Mouse (Mus musculus): ENCODE results near the gene Mfsd9.
A peak's percentile ranks its signal among the peaks of the same experiment; 100 is the strongest.
"Not testable (repeated sequence)": the region's sequence is repeated elsewhere in the genome, so short reads cannot be mapped to it uniquely, and the experiment has no call there.

Mfsd9 gene

GRCm38 (mm10) chr1:40783450-40783849 is 7.0 kb downstream of the Mfsd9 start:
- no peak for DNase-seq (ENCODE audit: low spot score in 2 of 2)

- DNase-seq (ENCODE audit: low spot score in 2 of 2) = no peak
These were observed 13.7 kb downstream of the Mfsd9 start for GRCm38 (mm10) chr1:40776763-40777162.

- DNase-seq (ENCODE audit: low spot score in 2 of 2) = no peak
These were observed 14.4 kb downstream of the Mfsd9 start for GRCm38 (mm10) chr1:40776102-40776501.

GRCm38 (mm10) chr1:40774040-40774439 is 16.4 kb downstream of the Mfsd9 start:
- no peak for DNase-seq (ENCODE audit: low spot score in 2 of 2)

- no peak for DNase-seq (ENCODE audit: low spot score in 2 of 2)
These were observed 17.3 kb downstream of the Mfsd9 start for GRCm38 (mm10) chr1:40773234-40773633.

GRCm38 (mm10) chr1:40771196-40771970 is 19.1 kb downstream of the Mfsd9 start:
- DNase-seq (ENCODE audit: low spot score in 2 of 2) = no peak

- no peak for DNase-seq (ENCODE audit: low spot score in 2 of 2)
These were observed 21.1 kb downstream of the Mfsd9 start for GRCm38 (mm10) chr1:40769331-40769894.

- peak in 1 of 2 experiments; percentile 63 for DNase-seq (ENCODE audit: low spot score in 2 of 2)
These were observed 21.9 kb downstream of the Mfsd9 start for GRCm38 (mm10) chr1:40768606-40769005.

GRCm38 (mm10) chr1:40767588-40767987 is 22.9 kb downstream of the Mfsd9 start:
- no peak for DNase-seq (ENCODE audit: low spot score in 2 of 2)

GRCm38 (mm10) chr1:40765521-40765920 is 25.0 kb downstream of the Mfsd9 start:
- no peak for DNase-seq (ENCODE audit: low spot score in 2 of 2)

- DNase-seq (ENCODE audit: low spot score in 2 of 2) = no peak
These were observed 25.7 kb downstream of the Mfsd9 start for GRCm38 (mm10) chr1:40764701-40765275.

- no peak for DNase-seq (ENCODE audit: low spot score in 2 of 2)
These were observed 26.4 kb downstream of the Mfsd9 start for GRCm38 (mm10) chr1:40764042-40764441.

GRCm38 (mm10) chr1:40759751-40760445 is 30.6 kb downstream of the Mfsd9 start:
- DNase-seq (ENCODE audit: low spot score in 2 of 2) = no peak

GRCm38 (mm10) chr1:40746089-40746488 is 44.4 kb downstream of the Mfsd9 start:
- DNase-seq (ENCODE audit: low spot score in 2 of 2) = no peak

GRCm38 (mm10) chr1:40740739-40741138 is 49.7 kb downstream of the Mfsd9 start:
- no peak for DNase-seq (ENCODE audit: low spot score in 2 of 2)

GRCm38 (mm10) chr1:40738246-40738645 is 52.2 kb downstream of the Mfsd9 start:
- DNase-seq (ENCODE audit: low spot score in 2 of 2) = not testable (repeated sequence)

GRCm38 (mm10) chr1:40737671-40738070 is 52.8 kb downstream of the Mfsd9 start:
- DNase-seq (ENCODE audit: low spot score in 2 of 2) = no peak

- no peak for DNase-seq (ENCODE audit: low spot score in 2 of 2)
These were observed 61.9 kb downstream of the Mfsd9 start for GRCm38 (mm10) chr1:40728636-40729035.

GRCm38 (mm10) chr1:40727404-40727803 is 63.1 kb downstream of the Mfsd9 start:
- DNase-seq (ENCODE audit: low spot score in 2 of 2) = no peak

- DNase-seq (ENCODE audit: low spot score in 2 of 2) = no peak
These were observed 64.4 kb downstream of the Mfsd9 start for GRCm38 (mm10) chr1:40726051-40726450.
